Mouse (Mus musculus) c-Kit-positive CD71-positive TER-119-negative erythroid progenitor cells, embryonic 14.5 days (primary cell): ENCODE measurements around the gene Miip.
A peak's percentile ranks its signal among the peaks of the same experiment; 100 is the strongest.

ENCODE experiments used
- DNase-seq: peaks from one replicate; pipeline ENCODE4 v3.0.0-alpha.2; 2013; ENCODE audit warnings: low read depth

The Miip gene

DNA sequence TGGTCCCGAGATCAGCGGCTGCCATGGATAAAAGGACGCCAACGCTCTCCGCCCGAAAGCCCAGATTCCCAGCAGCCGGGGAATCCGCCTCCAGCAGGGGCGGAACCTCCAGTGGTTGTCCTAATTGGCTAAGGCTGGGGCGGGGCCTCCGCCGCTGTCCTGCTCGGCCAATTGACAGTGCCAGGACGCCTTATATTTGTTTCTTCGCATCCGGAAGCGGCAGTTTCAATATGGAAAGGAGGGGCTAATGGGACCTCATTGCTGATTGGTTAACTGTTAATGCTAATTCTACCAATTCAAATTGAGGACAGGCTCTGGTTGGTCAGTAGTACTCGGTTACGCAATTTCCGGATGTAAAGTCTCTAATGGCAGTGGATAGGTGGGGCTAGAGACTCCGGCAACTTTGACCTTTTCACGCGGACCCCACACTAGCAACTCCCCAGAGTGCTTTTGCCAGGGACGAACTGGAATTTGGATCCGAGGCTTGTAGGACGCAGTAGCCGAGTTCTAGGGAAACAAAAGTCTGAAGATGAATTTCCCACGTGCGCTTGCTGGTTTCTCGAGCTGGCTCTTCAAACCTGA is at the start of gene Miip, which contains the start of gene Fv1:
TSS of gene Miip (minus strand) at position 367 of the 582 bp plus-strand sequence.
TSS of gene Fv1 (plus strand) at position 530 of the 582 bp plus-strand sequence.
- DNase-seq = peak; percentile 96

DNA sequence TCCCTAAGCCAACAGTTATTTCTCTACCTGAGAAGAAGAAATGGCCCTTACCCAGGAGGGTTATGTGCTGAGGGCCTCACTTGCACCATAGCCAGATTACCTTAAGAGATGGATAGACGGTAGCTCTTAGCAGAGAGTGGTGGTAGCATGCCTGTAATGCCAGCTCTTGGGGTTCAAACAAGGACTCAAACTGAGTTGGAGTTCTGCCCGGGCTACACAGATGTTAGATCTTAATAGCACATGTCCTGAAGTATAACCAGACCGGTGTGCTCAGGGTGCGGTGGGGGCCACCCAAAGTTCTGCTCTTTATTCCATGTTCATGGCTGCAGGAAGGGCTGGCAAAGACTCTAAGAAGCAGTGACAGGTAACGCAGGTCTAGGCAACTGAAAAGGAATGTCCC is 40.9 kb upstream of the Miip start:
- no peak for DNase-seq

DNA sequence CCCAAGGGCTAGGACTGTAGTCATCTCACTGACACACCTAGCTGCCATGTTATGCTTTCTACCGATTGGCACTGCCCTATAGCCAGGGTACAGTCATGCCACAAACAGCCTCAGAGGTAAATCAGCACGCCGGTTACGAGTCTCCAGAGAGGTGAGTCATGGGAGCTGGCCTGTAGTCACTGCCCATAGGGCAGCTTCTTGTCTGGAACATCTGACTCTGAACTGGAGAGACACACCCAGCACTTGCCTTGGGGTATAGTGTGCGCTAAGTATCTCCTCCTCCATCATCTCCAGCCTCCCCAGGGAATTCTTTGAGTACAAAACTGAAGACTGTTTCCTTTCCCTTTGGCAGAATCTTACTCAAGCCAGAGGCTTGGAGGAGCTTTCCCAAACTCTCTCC is 37.6 kb upstream of the Miip start:
- no peak for DNase-seq

DNA sequence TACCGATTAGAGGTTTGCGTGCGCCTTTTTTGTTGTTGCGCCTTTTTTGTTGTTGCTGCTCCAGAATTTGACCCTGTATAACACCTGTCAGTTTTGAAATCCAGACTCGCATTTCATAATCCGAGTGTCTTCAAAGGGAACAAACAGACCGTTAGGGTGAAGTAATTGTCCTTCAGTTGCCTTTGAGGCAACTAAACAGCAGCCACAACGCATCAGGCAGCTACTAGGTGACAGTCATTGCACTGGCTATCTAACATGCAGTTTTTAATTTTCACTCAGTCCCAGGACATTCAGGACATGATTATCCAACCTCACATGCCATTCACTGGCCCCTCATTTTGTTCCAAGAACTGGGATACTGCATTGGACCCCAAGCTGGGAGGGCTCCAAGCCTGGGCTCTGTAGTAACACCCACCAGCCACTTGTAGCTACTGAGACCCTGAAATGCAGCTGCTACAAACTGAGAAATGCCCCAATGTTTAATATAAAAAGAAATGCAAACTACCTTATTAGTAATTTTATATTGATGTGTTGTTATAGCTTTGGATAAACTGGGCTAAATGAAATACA is 36.6 kb upstream of the Miip start:
- no peak for DNase-seq

DNA sequence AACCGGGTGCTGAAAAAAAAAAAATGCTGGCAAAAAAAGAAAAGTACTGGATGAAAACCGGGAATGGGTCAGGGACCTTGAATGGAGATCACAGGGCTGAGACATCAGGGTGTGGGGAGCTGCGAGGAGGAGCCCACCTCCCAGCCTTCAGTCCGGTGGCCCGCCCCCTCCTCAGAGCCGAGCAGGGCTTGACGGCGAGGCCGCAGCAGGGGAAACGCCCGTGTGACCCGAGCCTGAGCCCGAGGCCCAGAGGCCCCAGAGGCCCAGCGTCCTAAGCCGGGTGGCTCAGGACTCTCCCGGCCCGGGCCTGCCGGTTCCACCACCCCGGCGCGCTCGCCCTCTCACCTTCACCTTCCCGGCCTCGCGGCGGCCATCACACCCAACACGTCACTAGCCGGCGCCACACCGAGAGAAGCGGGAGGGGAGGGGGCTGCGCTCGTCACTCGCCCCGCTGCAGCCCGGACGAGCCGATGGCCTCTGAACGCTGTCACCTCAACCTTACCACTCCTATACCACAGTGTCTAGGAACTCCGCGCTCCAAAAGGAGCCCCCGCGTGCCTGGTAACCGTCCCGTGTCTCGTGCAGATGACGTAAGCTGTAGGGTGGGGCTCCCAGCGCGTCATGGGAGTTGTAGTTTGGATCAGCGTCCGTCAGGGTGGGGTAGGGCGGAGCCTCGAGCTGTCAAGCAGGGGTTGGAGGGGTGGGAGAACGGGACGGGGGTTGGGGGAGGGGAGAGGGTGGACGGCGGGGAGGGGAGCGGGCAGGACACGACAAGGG is 35.9 kb upstream of the Miip start, which contains the start of gene Mfn2:
TSS of gene Mfn2 (minus strand) at position 392 of the 777 bp plus-strand sequence.
- peak; percentile 82 for DNase-seq

DNA sequence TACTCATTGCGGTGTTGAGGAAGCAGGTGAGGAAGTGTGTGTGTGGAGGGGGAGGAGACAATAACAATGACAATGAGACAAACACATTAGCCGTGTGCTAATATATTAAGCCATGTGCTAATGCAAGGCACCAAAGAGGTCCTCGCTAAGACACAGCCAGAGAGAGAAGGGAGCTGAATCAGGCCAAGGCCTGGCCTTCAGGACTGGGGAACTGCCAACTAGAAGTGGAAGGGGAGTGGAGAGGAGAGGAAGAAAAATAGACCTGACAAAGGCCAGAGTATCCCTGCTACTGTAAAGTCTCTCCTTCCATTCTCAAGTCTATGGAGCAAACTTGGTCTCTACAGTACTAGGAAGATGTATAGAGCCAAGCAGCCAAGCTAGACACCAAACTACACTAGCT is 35.0 kb upstream of the Miip start:
- DNase-seq = no peak

DNA sequence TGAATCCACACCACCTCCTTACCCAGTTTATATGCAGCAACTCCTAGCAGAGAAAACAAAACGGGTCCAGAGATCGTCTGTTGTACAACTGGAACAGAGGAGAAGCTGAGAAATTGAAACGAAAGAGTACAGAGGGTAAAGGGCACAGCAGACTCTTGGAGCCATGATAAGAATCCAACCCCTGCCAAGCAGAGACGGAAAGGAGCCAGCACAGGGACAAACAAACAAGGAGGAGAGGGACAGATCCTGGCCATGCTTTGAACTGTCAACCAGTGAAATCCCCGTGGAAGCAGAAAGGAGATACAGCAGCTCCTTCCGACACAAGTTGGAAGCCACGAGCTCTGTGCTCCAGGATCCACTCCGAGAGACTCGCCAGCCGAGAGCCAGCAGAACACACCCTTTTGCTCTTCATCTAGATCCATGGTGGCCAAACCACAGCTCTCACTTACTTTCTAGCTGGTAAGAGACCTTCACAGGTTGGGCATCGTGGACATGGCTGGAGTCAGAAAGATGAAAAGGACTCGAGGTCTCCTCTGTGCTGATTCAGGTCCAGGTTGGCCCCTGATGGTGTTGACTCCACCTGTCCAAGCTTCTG is 34.4 kb upstream of the Miip start:
- DNase-seq = no peak

DNA sequence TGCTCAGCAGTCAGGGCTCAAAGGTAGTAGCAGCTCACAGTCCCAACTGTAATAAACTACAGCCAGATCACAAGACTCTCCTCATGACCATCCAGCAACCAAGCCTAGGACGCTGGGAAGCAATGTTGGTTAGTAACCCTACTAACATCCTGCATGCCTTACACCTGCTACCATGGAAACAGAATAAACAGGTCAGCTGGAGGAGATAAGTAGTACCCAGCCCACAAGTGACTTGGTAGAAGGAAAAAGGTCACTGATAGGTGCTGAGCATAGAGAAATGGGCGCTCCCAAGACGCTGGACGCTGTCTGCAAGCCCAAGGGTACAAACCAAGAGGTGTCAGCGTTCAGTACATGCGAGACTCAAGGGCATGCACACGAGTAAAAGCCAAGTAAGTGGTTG is 31.8 kb upstream of the Miip start:
- DNase-seq = no peak

DNA sequence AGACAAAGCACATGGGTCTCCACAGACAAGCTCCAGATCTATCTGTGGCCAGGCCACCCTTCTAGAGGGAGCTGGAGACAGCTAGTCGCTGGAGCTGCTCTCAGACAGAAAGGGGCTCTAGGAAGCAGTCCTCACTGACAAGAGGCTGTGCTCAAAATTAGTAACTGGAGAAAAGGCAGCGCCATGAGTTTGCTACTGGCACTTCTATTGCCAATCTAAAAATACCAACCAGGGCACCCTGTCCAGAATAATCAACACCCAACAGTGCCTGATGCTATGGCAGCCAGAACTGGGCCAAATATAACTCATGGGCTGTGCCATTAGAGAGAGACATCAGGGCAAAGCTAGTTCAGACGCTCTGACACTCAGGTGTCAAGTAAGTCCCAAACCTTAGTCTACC is 28.7 kb upstream of the Miip start:
- no peak for DNase-seq

DNA sequence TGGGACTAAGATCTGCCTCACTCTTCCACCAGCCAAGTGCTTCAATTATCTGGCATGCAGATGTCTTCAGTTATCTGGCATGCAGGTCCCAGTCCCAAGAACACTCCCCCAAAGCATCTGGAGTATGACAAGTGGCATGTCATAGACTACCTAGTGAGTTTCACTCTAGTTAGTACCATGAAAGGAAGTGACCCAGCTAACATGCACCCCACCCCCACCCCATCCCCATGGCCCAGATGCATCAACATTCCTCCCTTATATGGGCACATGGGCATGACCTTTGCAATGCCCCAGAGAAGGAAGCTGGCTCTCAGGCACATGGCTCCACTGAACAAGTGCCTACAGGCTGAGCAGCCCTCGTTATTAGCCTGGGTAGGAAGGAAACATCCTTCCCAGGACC is 27.8 kb upstream of the Miip start:
- no peak for DNase-seq

DNA sequence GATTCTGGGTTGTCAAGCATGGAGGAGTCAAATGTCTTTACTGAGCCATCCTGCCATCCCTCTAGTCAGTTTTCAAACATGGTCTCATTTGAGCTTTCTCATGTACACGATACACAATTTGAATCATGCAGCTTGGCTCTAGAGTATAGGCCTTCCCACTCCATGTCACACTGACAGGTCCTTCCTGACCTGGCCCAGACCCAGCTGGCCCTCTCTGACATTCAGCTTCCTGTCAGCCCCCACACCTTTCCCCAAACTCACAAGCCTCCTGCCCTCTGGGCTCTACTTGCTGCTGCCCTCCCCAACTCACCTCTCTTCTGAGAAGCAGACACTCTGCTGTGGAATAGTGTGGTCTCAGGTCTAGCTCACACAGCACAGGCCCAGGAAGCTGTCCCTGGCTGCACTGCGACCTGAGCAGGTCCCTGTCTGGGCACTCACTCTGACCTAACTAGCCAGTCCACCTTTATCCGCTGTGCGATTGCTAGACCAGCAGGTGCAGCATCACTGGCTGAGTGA is 27.3 kb upstream of the Miip start:
- DNase-seq = no peak

DNA sequence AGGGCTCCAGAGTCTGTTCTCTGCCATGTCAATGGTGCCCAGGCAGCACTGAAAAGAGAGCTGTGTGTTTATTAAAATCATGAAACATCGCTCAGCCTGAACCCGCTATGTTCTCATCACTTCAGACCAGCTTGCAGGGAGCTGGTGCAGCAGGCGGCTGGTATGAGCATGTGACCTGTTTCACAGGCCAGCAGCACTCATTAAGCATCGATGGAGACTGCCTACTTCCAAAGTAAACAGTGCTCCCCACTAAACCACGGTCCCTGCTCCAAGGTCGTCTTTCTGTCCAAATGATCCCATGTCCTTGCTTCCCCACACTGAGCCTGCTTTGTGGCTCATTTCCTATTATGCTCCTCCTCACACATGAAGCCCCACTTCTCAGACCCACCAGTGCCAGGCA is 21.7 kb upstream of the Miip start:
- DNase-seq = no peak

DNA sequence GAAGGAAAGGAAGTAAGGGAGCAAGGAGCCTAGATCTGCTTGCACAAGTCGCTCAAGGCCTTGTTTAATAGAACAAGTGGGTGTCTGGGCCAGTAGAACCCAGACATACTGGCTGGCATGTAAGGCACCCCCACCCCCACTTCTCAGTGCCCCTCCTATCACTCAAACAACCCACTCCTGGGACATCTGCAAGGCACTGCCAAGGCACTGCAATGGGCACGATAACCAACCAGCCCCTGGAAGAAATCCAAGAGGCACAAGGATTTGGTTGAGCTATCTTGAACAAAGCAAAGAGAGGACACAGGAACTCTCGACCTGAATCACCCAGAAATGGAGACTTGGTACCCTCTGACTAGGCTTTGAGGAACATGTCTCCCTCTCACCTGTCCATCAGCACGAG is 19.6 kb upstream of the Miip start:
- DNase-seq = no peak

DNA sequence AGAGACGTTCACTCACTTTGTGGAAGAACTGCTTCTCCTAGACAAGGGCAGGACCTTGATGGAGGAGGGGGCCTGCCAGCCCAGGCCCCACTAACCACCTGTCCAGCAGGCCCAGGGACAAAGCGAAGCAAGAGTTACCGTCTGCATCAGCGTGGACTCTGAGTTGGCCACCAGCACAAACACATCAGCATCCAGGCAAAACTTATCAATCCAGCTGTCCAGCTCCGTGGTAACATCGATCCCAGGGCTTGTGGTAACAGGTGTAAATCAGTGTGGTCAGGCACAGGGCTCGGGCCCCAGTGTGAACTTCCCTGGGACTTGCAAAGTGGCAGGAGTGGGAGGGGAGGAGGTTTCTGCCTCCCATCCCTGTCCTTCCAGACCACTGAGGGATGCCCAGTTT is 18.7 kb upstream of the Miip start:
- DNase-seq = no peak

DNA sequence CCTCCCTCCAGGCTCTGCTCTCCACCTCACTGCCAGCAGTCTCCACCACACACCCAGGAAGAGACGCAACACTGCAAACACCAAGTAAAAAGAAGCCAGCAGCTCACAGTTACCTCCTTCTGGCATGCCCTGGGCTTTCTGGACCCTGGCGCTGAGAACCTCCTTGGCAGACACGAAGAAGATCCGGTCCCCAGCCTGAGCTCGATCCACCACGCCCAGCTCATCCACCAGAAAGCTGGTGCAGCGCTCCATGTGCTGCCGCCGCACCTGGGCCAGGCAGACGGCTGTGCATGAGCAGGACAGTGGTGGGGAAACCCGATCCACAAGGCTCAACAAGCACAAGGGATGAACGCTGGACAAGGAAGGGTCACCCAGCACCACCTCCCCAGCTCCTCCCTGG is 17.5 kb upstream of the Miip start:
- DNase-seq = no peak

DNA sequence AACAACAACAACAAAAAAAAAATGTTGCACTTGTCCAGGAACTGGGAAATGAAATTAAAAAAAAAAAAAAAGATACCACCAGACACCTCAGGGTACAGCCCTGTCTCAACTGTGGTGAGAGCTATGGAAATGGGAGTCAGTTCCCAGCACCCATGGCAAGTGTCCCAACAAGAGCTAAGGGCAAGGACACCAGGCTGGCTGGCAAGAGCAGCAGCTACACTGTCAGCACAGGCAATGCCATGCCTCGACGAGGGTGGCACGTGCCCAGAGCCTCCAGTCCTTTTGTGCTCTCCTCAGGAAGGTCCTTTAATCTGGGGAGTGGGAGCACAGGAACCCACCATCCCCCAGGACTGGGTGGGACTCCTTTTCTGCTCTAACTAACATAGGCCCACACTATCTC is 15.5 kb upstream of the Miip start:
- no peak for DNase-seq

DNA sequence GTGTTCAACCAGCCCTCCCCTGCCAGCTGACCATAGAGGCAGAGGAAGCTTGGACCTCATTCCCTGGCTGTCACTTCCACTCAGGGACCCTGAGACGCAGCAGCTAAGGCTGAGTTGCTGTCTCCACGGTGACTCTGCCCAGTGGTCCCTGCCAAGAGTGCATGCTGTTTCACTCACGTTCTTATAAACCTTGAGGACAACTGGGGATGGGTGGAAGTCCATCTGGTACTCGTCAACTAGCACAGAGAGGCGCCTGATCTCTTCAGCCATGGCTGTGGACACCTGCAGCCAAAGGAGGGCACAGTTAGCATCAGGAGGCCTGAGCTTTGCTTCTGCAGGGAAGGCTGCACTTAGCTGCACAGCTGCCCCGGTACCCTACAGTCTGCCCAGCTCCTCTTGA is 14.4 kb upstream of the Miip start:
- no peak for DNase-seq

DNA sequence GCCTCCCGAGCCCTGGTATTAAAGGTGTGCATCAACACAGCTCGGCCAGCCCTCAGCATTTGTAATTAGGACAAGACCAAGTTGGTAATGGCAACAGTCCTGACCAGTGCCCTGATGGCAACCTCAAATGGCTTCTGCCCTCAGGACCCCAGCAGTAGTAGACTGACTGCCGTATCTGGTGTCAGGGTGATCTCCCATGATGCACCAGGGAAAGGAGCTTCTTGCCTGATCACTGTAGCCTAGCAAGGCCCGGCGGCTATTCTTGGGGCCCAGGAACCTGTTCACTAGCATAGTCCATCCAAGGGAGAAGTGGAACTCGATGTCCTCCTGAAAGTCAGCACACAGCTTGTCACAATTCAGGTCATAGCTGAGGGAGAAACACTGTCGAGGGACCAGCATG is 13.2 kb upstream of the Miip start:
- no peak for DNase-seq

DNA sequence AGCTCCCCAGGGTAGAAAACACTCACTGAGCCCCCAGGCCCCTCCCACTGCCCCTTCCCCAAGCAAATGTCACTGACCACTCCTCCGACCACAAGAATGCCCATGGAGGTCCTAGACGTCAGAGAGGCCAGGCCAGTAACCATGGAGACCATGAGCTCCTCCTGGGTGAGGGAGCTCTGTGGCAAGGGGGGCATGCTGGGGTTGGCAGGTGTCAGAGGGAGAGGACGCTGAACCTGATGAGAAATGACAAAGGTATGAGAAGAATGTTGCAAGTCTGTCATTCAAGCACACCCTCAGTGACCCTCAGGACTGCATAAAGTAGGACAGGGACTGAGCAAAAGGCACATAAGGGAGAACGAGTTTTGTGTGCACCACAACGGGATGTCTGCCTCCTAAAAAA is 11.2 kb upstream of the Miip start:
- no peak for DNase-seq

DNA sequence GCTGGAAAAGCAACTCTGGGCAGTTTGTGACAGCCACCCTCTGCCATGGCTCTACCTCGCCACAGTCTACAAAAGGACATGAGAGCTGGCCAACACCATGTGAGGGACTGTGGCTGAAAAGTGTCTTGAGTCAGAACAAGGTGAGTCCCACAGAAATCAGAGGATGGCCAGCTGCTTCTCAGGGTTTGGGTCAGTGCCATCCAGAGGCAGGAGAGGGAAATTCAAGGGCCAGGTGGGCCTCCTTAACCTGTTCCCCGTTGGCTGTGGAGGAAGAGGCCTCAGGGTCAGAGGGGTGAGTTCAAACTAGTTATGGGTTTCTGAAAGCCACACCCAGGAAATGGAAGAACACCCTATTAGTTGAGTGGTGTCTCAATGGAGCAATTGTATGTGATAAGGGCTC is 10.8 kb upstream of the Miip start:
- DNase-seq = no peak

DNA sequence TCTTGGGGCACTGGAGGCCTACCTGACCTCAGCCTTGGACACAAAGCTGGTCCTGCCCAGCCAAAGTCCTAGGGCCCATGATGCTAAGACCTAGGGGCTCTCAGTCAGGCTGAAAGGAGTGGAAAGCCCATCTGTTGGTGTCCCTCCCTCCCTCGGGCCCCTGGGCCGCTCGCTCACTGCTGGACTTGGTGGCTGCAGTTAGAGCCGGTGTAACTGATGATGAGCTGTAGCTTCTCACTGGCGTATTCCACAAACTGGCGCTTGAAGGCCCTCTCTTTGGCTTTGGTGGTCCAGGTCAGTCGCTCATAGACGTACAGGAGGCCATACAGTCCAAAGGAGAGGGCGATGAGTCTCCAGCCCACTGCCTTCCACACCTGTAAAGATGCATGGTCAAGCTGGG is 9.9 kb upstream of the Miip start:
- DNase-seq = no peak

DNA sequence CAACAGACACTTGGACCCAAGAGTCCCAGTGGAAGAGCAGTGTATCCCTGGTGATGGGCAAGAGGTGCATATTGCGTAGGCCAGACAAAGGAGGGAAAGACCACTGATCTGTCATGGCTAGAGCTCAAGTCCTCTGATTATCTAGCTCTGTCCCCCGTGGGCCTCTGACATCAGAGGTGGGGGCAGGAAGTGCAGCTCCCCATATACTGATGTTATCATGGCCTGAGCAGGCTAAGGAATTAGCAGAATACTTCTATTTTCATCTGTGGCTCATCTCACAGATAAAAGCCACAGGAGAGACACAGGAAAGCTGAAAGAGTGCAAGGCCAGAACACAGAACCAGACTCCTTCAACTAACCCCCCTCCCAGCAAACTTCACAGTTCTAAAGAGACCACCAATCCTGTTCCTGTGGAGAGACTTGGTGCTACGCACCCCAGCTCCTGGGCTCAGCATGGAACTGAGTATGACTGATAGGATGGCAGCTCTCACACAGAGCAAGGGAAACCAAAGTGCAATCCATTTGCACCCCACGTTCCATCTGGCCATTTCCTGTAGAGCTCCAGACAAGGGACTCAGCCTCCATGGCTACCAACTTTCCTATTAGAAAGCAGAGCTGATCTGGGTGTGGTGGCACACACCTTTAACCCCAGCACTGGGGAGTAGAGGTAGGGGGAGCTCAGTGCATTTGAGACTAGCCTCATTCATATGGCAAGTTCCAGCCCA is 7.4 kb upstream of the Miip start:
- DNase-seq = no peak
